Mouse (Mus musculus): ENCODE measurements around the gene Srsf7. TPM values are rescaled to one million over a fixed set of nuclear protein-coding genes. Genes with fewer than 3 reads are reported as not detected.

The Srsf7 gene
- polyA plus RNA-seq (2012; rRNA removed), result 106 and 109 TPM in 2 replicates

GRCm38 (mm10) chr17:80206671-80207581, at the start of gene Srsf7, which contains the start of gene Ttc39d:
Gene Srsf7, minus strand, starts transcription at chr17:80207307.
Gene Ttc39d, plus strand, starts transcription at chr17:80207460.

GRCm38 (mm10) chr17:80224326-80225116, 17.4 kb upstream of the Srsf7 start, which contains the start of gene Gemin6:
Gene Gemin6, plus strand, starts transcription at chr17:80224441.

Other genes starting within 250 kb of the Srsf7 start
- 18.6 and 20.2 TPM in 2 replicates for gene Hnrnpll, start 145.0 kb downstream of the Srsf7 start, polyA plus RNA-seq (2012; rRNA removed)
- 35.6 and 38.2 TPM in 2 replicates for gene Galm, start 79.8 kb downstream of the Srsf7 start, polyA plus RNA-seq (2012; rRNA removed)
- 0.01 TPM in 2 replicates for gene Ttc39d, start 153 bp upstream of the Srsf7 start, polyA plus RNA-seq (2012; rRNA removed)
- 8.8 and 9.0 TPM in 2 replicates for gene Gemin6, start 17.1 kb upstream of the Srsf7 start, polyA plus RNA-seq (2012; rRNA removed)
- 3.2 and 3.5 TPM in 2 replicates for gene Morn2, start 82.9 kb upstream of the Srsf7 start, polyA plus RNA-seq (2012; rRNA removed)
- gene Dhx57, start 83.2 kb upstream of the Srsf7 start, polyA plus RNA-seq (2012; rRNA removed), result 6.1 and 6.9 TPM in 2 replicates
- 0.08 and 0.21 TPM in 2 replicates for gene Arhgef33, start 100.1 kb upstream of the Srsf7 start, polyA plus RNA-seq (2012; rRNA removed)
- gene Gm10190, start 166.2 kb upstream of the Srsf7 start, polyA plus RNA-seq (2012; rRNA removed), result 0.20 TPM in 1 of 2 replicates, not detected in the other